In genomic region chr4:46754407-46755194, GRCm38 (mm10) we compare ENCODE assay signal across 11 mouse cellular contexts.
DNase-seq lines count a peak whose midpoint lies in the region; ATAC-seq and TF ChIP-seq lines count a peak whose summit lies in the region.
"Had no signal": no experiment of that assay in that cellular context is flagged by ENCODE, and none has a peak within 500 bp of the region (broad histone marks: within the 10 kb centered on the region; RNA-seq: fewer than 3 reads in every experiment).

No protein-coding gene starts in this region.

- peak; percentile 75 for ATAC-seq in granulocyte monocyte progenitor cell, adult 5-6 weeks (replicated peaks; ENCODE audit: poor library complexity, severe bottlenecking)

- no peak overlapping the region for H3K4me3 ChIP-seq in macrophage (ENCODE audit: inconsistent target)
- no peak overlapping the region for H3K4me3 ChIP-seq in thymus, adult 2 months (ENCODE audit: control insufficient read depth, insufficient read depth, low read length)
- H3K4me3 ChIP-seq: neural tube, embryonic 15.5 days had no signal

- peaks cover 16% of the 10 kb centered on the region for H3K4me1 ChIP-seq in thymus, adult 2 months (replicated peaks; ENCODE audit: control insufficient read depth, insufficient read depth, low read length)
- H3K4me1 ChIP-seq: neural tube, embryonic 15.5 days had no signal

- no peaks in the 10 kb centered on the region for H3K27me3 ChIP-seq in thymus, adult 2 months (ENCODE audit: control insufficient read depth, insufficient read depth, low read length)
- H3K27me3 ChIP-seq: neural tube, embryonic 15.5 days had no signal

- no peak for TF ChIP-seq CTCF in thymus, adult 2 months (IDR thresholded peaks at IDR 0.05; ENCODE audit: borderline replicate concordance, control insufficient read depth, extremely low read depth, insufficient read depth, low read length, poor library complexity)

- H3K79me2 ChIP-seq in macrophage (ENCODE audit: inconsistent target), result no peaks in the 10 kb centered on the region

- H3K36me3 ChIP-seq in macrophage (ENCODE audit: inconsistent target), result no peaks in the 10 kb centered on the region
- H3K36me3 ChIP-seq in thymus, adult 2 months (ENCODE audit: control insufficient read depth, insufficient read depth, low read length), result no peaks in the 10 kb centered on the region
- H3K36me3 ChIP-seq: neural tube, embryonic 15.5 days had no signal

- WGBS in macrophage (ENCODE audit: missing documents), result 2% methylated on average over 6 of the region's 6 CpGs
- 16% methylated on average over 6 of the region's 6 CpGs for WGBS in thymus, adult 2 months

- TF ChIP-seq POLR2A in thymus, adult 2 months (IDR thresholded peaks at IDR 0.05; ENCODE audit: control insufficient read depth, extremely low read depth, insufficient read depth, low read length, poor library complexity), result no peak

- H3K27ac ChIP-seq in macrophage, result peak overlapping the region; percentile 94
- no peak overlapping the region; the same call in 1 of the 2 replicates for H3K27ac ChIP-seq in thymus, adult 2 months (ENCODE audit: control insufficient read depth, insufficient read depth, low read length)
- H3K27ac ChIP-seq: neural tube, embryonic 15.5 days; stomach, postnatal 0 days had no signal

- peak; percentile 15 for DNase-seq in kidney, postnatal 10 days
- DNase-seq in kidney, adult 18-20 months, result no peak
- peak; percentile 3 for DNase-seq in NIH3T3 (ENCODE audit: low read depth)
- no peak for DNase-seq in ovary, postnatal 36 days (ENCODE audit: low spot score)
- DNase-seq in thymus, adult 2 months, result no peak
- DNase-seq: adrenal gland, postnatal 10 days; cerebellum, adult 8-10 months had no signal

Comparison
In these comparisons a context has a peak if more than half of its experiments do, and no peak if none do; other contexts are left out.
1. DNase-seq: peak in kidney, postnatal 10 days (single experiment) and NIH3T3 (single experiment); none in kidney, adult 18-20 months (single experiment), ovary, postnatal 36 days (single experiment) and thymus, adult 2 months (single experiment).